Mouse (Mus musculus) left cerebral cortex, adult 6 months (tissue): ENCODE results near the gene Pkn1. TPM values are rescaled to one million over a fixed set of nuclear protein-coding genes. Genes with fewer than 3 reads are reported as not detected.

Experiments
- long read RNA-seq, 2 experiments: library from polyadenylated mRNA; unstranded; transcript quantifications; one replicate each; pipeline ENCODE4 v2.0.0; 2019 to 2020
- polyA plus RNA-seq: library from polyadenylated mRNA; unstranded; fragments of <200 nt; fragmentation: Nextera tagmentation; gene quantifications from 2 replicates; pipeline ENCODE4 v1.2.3, GENCODE M21; 2021

The Pkn1 gene
- polyA plus RNA-seq: 5.5 and 11.2 TPM in 2 replicates
- long read RNA-seq, experiment 1, full-length matches to known transcripts: 16 of 34 reads
- long read RNA-seq, experiment 1, partial matches to known transcripts: 7 of 34 reads
- long read RNA-seq, experiment 1, other reads (novel, unspliced or antisense): 11 of 34 reads
- long read RNA-seq, experiment 2, partial matches to known transcripts: 4 of 6 reads
- long read RNA-seq, experiment 2, other reads (novel, unspliced or antisense): 2 of 6 reads

GRCm38 (mm10) chr8:83698661-83699453 is at the start of gene Pkn1:
Pkn1 (minus strand) TSS chr8:83699179.

DNA sequence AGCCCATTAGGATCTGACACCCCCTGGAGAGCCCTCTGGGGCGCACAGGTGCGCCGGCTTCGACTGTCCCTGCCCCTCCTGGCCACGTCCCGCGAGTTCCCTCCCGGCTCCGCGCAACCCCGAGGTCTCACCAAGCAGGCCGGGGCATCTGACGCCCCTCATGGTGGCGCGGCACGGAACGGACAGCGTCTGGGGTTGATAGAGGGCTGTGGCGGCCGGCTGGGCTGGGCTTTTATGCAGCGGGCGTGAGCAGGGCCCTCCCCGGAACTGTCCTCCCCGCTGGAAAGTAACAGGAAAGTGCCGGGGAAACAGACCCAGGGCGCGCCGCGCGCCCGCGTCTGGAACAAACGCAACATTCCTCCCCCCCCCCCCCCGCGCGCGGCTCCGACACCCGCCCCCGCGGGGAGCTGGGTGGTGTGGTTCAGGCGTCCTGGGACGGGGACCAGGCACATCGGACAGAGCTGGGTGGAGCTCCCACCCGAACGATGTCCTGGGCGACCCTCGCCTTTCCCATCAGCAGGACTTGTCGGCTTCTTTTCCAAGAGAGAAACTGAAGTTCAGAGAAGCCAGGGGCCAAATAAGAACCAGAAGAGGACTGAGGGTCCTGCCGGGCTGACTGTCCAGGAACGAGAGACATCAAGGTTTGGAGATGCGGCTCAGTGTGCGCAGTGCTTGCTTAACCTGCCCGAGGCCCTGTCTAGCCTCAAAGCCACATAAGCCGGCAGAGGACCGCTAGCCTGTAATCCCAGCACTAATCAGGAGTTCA is 42.2 kb upstream of the Pkn1 start, which contains the start of gene Adgre5:
Gene Adgre5 (minus strand): TSS at position 351 of the 766 bp plus-strand sequence.

GRCm38 (mm10) chr8:83715031-83715690 is 16.2 kb upstream of the Pkn1 start, which contains the start of gene Ddx39:
Ddx39 (plus strand) TSS chr8:83715177.

GRCm38 (mm10) chr8:83665969-83666865 is 32.8 kb downstream of the Pkn1 start, which contains the start of gene Ptger1:
Ptger1 (plus strand) TSS chr8:83666678.

GRCm38 (mm10) chr8:83652030-83652743 is 46.8 kb downstream of the Pkn1 start, which contains the start of gene Gipc1:
Gipc1 (plus strand) TSS chr8:83652677.

Other genes with a start within 250 kb of the Pkn1 start
- gene Scoc, start 240.8 kb downstream of the Pkn1 start, polyA plus RNA-seq: 380 and 458 TPM in 2 replicates
- gene Olfr370, start 163.4 kb downstream of the Pkn1 start, polyA plus RNA-seq: not detected in 2 replicates
- 610 and 651 TPM in 2 replicates for gene Ndufb7, start 132.5 kb downstream of the Pkn1 start, polyA plus RNA-seq
- 1,413 and 1,506 TPM in 2 replicates for gene Tecr, start 91.2 kb downstream of the Pkn1 start, polyA plus RNA-seq
- 42.8 and 49.1 TPM in 2 replicates for gene Dnajb1, start 91.0 kb downstream of the Pkn1 start, polyA plus RNA-seq
- gene Gipc1, start 46.5 kb downstream of the Pkn1 start, polyA plus RNA-seq: 103 and 129 TPM in 2 replicates
- 0.18 and 0.40 TPM in 2 replicates for gene Ptger1, start 32.5 kb downstream of the Pkn1 start, polyA plus RNA-seq
- gene Ddx39, start 16.0 kb upstream of the Pkn1 start, polyA plus RNA-seq: 18.2 and 24.2 TPM in 2 replicates
- gene Adgre5, start 42.1 kb upstream of the Pkn1 start, polyA plus RNA-seq: 2.8 and 3.1 TPM in 2 replicates
- 12.5 and 34.5 TPM in 2 replicates for gene Adgrl1, start 200.9 kb upstream of the Pkn1 start, polyA plus RNA-seq